Comparison of ENCODE assay signal across 8 mouse cellular contexts in the genomic region with DNA sequence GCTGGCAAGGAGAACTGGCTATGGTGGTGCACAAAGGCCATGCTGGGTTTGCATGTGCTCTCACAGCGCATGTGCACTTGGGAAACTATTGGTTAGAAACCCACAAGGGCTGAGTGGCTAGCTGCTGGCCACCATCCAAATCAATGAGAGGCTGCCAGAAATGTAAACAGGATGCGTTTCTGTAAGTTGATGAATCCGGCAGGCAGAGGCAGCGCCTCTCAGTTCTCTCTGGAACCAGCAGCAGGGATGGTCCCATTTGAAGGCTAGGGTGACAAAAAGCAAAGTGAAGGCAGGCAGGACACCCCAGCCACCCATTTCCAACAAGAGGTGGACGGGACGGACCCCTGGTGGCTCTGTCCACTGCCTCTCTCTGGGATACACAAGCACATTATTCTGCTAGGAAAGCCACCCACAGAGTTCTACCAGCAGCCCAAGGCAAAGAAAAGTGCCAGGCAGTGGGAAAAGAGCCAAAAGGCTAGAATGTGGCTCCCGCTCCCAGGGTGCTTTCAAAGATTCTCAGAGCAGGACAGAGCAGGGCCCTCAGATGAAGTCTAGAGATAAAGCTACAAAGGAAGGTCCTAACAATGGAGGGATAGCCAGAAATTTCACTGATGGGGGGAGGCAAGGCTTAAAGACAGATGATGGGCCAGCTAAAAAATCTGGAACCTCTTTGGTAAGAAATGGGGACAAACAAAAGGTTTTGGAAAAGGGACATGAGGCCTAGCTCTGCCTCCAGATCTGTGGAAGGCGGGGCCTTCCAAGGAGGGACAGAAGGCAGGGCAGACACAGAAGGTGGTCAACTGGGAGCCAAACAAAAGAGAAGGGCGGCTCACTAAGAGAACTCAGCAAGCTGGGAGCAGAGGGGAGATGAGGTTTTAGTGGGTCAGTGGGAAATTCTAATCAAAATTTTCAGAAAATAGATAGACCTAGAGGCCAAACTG. TPM values are rescaled to one million over a fixed set of nuclear protein-coding genes. Genes with fewer than 3 reads are reported as not detected.
DNase-seq lines count a peak whose midpoint lies in the region; ATAC-seq and TF ChIP-seq lines count a peak whose summit lies in the region.

No protein-coding gene starts in this region.

- peaks cover 7% of the 10 kb centered on the region; the same call in 1 of the 2 replicates for H3K4me1 ChIP-seq in cortical plate, adult 2 months (ENCODE audit: control insufficient read depth, insufficient read depth, low read length)
- H3K4me1 ChIP-seq in heart, embryonic 11.5 days (ENCODE audit: control insufficient read depth, insufficient read depth, low read length) = peaks cover 52% of the 10 kb centered on the region
- peaks cover 60% of the 10 kb centered on the region for H3K4me1 ChIP-seq in limb, embryonic 12.5 days (replicated peaks)
- peaks cover 18% of the 10 kb centered on the region for H3K4me1 ChIP-seq in midbrain, embryonic 11.5 days (ENCODE audit: control insufficient read depth, insufficient read depth, low read length)
- peaks cover 42% of the 10 kb centered on the region for H3K4me1 ChIP-seq in stomach, embryonic 15.5 days

- H3K9me3 ChIP-seq in heart, embryonic 11.5 days (replicated peaks; ENCODE audit: control insufficient read depth, low read length) = no peaks in the 10 kb centered on the region
- no peaks in the 10 kb centered on the region for H3K9me3 ChIP-seq in limb, embryonic 12.5 days
- no peaks in the 10 kb centered on the region for H3K9me3 ChIP-seq in midbrain, embryonic 11.5 days (ENCODE audit: control insufficient read depth, low read length)
- H3K9me3 ChIP-seq in stomach, embryonic 15.5 days = no peaks in the 10 kb centered on the region

- whole genome bisulfite sequencing in heart, embryonic 11.5 days (ENCODE audit: insufficient replicate concordance) = 38% methylated on average over 9 of the region's 9 CpGs
- 56% methylated on average over 9 of the region's 9 CpGs for WGBS in limb, embryonic 12.5 days
- 50% methylated on average over 9 of the region's 9 CpGs for WGBS in midbrain, embryonic 11.5 days
- WGBS in stomach, embryonic 15.5 days = 31% methylated on average over 9 of the region's 9 CpGs

- no peak for TF ChIP-seq CTCF in cortical plate, adult 2 months (IDR thresholded peaks at IDR 0.05; ENCODE audit: extremely low read depth, insufficient read depth, low read length)

- DNase-seq in gastrocnemius, postnatal 10 days = peak; percentile 27
- no peak for DNase-seq in gastrocnemius, adult 8-10 months (ENCODE audit: low spot score in 2 of 2)
- DNase-seq in kidney, adult 8-10 months = peak; percentile 46 to 52
- peak; percentile 92 for DNase-seq in midbrain, embryonic 11.5 days (ENCODE audit: low spot score, missing footprints)

- no peak for TF ChIP-seq POLR2A in cortical plate, adult 2 months (IDR thresholded peaks at IDR 0.05; ENCODE audit: extremely low read depth, insufficient read depth, low read length)

- H3K36me3 ChIP-seq in heart, embryonic 11.5 days (ENCODE audit: control insufficient read depth, insufficient read depth, low read length) = no peaks in the 10 kb centered on the region
- H3K36me3 ChIP-seq in limb, embryonic 12.5 days = peaks cover 10% of the 10 kb centered on the region
- H3K36me3 ChIP-seq in midbrain, embryonic 11.5 days (ENCODE audit: control insufficient read depth, insufficient read depth, low read length) = no peaks in the 10 kb centered on the region
- no peaks in the 10 kb centered on the region for H3K36me3 ChIP-seq in stomach, embryonic 15.5 days

- no peaks in the 10 kb centered on the region for H3K27me3 ChIP-seq in heart, embryonic 11.5 days (ENCODE audit: control insufficient read depth, insufficient read depth, low read length)
- H3K27me3 ChIP-seq in limb, embryonic 12.5 days = no peaks in the 10 kb centered on the region
- H3K27me3 ChIP-seq in midbrain, embryonic 11.5 days (ENCODE audit: control insufficient read depth, insufficient read depth, low read length) = no peaks in the 10 kb centered on the region
- no peaks in the 10 kb centered on the region for H3K27me3 ChIP-seq in stomach, embryonic 15.5 days (replicated peaks)

- H3K4me2 ChIP-seq in heart, embryonic 11.5 days = no peak overlapping the region
- no peak overlapping the region for H3K4me2 ChIP-seq in limb, embryonic 12.5 days
- no peak overlapping the region for H3K4me2 ChIP-seq in midbrain, embryonic 11.5 days
- H3K4me2 ChIP-seq in stomach, embryonic 15.5 days = peak overlapping the region; percentile 17; the same call in 1 of the 2 replicates

- H3K9ac ChIP-seq in heart, embryonic 11.5 days (ENCODE audit: low read depth, low read length) = 0 out of 2 replicates have a peak overlapping the region, but pooled peaks have one; percentile 16
- H3K9ac ChIP-seq in limb, embryonic 12.5 days (replicated peaks) = 0 out of 2 replicates have a peak overlapping the region, but pooled peaks have one; percentile 1
- peak overlapping the region; percentile 54 for H3K9ac ChIP-seq in midbrain, embryonic 11.5 days (ENCODE audit: low read length)
- H3K9ac ChIP-seq in stomach, embryonic 15.5 days = no peak overlapping the region

- no peak for ATAC-seq in heart, embryonic 11.5 days (replicated peaks; ENCODE audit: insufficient number of reproducible peaks, low FRiP score, low TSS enrichment)
- no peak for ATAC-seq in limb, embryonic 12.5 days (ENCODE audit: insufficient number of reproducible peaks, insufficient read depth, low FRiP score, low TSS enrichment, low read depth)
- ATAC-seq in midbrain, embryonic 11.5 days (ENCODE audit: low FRiP score) = peak; percentile 72; the same call in 1 of the 2 replicates
- peak; percentile 27; the same call in 1 of the 2 replicates for ATAC-seq in stomach, embryonic 15.5 days (ENCODE audit: insufficient read depth, low FRiP score, low read depth)

- H3K4me3 ChIP-seq in cortical plate, adult 2 months (ENCODE audit: insufficient read depth, low read length) = no peak overlapping the region
- no peak overlapping the region for H3K4me3 ChIP-seq in heart, embryonic 11.5 days (ENCODE audit: low read depth, low read length)
- H3K4me3 ChIP-seq in limb, embryonic 12.5 days (replicated peaks) = no peak overlapping the region
- no peak overlapping the region for H3K4me3 ChIP-seq in midbrain, embryonic 11.5 days (ENCODE audit: low read depth, low read length)
- H3K4me3 ChIP-seq in stomach, embryonic 15.5 days (replicated peaks) = no peak overlapping the region

- H3K27ac ChIP-seq in cortical plate, adult 2 months (ENCODE audit: insufficient read depth, low read length) = peak overlapping the region; percentile 24; the same call in 1 of the 2 replicates
- H3K27ac ChIP-seq in heart, embryonic 11.5 days (ENCODE audit: low read depth, low read length) = peak overlapping the region; percentile 83
- peak overlapping the region; percentile 87 for H3K27ac ChIP-seq in limb, embryonic 12.5 days
- H3K27ac ChIP-seq in midbrain, embryonic 11.5 days (ENCODE audit: low read depth, low read length) = peak overlapping the region; percentile 87
- peak overlapping the region; percentile 95 for H3K27ac ChIP-seq in stomach, embryonic 15.5 days

RNA-seq across cellular contexts. Expression of a gene that starts 39.0 kb away (rescaled TPM):
- total RNA-seq in gastrocnemius, postnatal 10 days (2021) = 10 to 100 TPM; 38.2 to 42.4 TPM
- total RNA-seq in gastrocnemius, adult 8-10 months (2022) = 10 to 100 TPM; 21.4 to 30.8 (median 24.5) TPM
- polyA plus RNA-seq in cortical plate, adult 2 months (2012; rRNA removed) = 90.0 and 94.4 TPM in 2 replicates
- polyA plus RNA-seq in heart, embryonic 11.5 days (2014; fragmentation: Nextera tagmentation; extraction: Ambion mirVana) = 33.1 and 34.0 TPM in 2 replicates
- polyA plus RNA-seq in limb, embryonic 12.5 days (2016; fragmentation: Nextera tagmentation; extraction: Ambion mirVana) = 18.5 and 49.7 TPM in 2 replicates
- polyA plus RNA-seq in midbrain, embryonic 11.5 days (2014; fragmentation: Nextera tagmentation; extraction: Ambion mirVana) = 25.8 and 33.4 TPM in 2 replicates
- 49.5 and 50.1 TPM in 2 replicates for polyA plus RNA-seq in stomach, embryonic 15.5 days (2015; fragmentation: Nextera tagmentation; extraction: Ambion mirVana)

Comparison
In these comparisons a context has a peak if more than half of its experiments do, and no peak if none do; other contexts are left out.
1. DNase-seq: peak in gastrocnemius, postnatal 10 days (single experiment), kidney, adult 8-10 months (2 of 2) and midbrain, embryonic 11.5 days (single experiment); none in gastrocnemius, adult 8-10 months (0 of 2).
2. H3K27ac ChIP-seq: peak in every context shown above with its lines; median percentile 95 in stomach, embryonic 15.5 days; 87 in limb, embryonic 12.5 days; 87 in midbrain, embryonic 11.5 days; 83 in heart, embryonic 11.5 days; 24 in cortical plate, adult 2 months.
3. ATAC-seq: peak in midbrain, embryonic 11.5 days (single experiment) and stomach, embryonic 15.5 days (single experiment); none in heart, embryonic 11.5 days (single experiment) and limb, embryonic 12.5 days (single experiment).